Mouse (Mus musculus) inflammation-experienced regulatory T-cells, adult 16 weeks (primary cell): ENCODE measurements around the gene Herpud1. TPM values are rescaled to one million over a fixed set of nuclear protein-coding genes. Genes with fewer than 3 reads are reported as not detected.

Experiments
- polyA plus RNA-seq: library from polyadenylated mRNA; unstranded; fragments of 100-300 nt; shearing (Covaris generic); gene quantifications from one replicate; pipeline ENCODE4 v1.2.1, GENCODE M21; 2017

The Herpud1 gene
- 161 TPM for polyA plus RNA-seq

DNA sequence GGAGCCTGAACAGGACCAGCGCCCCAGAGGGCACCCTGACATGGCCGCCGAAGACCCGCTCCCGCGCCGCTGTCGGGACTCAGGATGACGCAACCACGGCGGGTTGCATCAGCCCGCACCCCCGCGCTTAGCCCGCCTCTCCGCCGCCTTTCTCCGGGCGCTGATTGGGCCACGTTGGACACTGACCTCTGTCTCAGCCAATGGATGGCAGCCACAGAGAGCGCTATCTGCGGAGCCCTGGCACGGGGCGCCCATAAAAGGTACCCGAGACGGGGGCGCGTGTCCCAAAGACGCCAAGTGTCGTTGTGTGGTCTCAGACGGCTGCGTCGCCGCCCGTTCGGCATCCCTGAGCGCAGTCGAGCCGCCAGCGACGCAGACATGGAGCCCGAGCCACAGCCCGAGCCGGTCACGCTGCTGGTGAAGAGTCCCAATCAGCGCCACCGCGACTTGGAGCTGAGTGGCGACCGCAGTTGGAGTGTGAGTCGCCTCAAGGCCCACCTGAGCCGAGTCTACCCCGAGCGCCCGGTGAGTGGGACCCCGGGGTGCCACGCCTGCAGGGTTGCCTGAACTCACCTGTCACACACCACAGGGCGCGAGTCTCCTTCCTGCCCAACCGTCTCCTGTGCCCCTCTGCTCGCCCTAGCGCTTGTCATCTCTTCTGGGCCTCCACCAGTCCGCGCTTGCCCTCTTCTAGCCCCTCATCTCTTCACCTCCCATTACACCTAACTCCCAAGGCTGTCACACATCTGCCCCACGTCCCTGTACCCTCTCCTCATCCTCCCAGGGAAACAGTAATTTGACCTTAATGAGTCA, at the start of gene Herpud1:
Gene Herpud1, plus strand, starts transcription at position 225 of the 813 bp plus-strand sequence.

DNA sequence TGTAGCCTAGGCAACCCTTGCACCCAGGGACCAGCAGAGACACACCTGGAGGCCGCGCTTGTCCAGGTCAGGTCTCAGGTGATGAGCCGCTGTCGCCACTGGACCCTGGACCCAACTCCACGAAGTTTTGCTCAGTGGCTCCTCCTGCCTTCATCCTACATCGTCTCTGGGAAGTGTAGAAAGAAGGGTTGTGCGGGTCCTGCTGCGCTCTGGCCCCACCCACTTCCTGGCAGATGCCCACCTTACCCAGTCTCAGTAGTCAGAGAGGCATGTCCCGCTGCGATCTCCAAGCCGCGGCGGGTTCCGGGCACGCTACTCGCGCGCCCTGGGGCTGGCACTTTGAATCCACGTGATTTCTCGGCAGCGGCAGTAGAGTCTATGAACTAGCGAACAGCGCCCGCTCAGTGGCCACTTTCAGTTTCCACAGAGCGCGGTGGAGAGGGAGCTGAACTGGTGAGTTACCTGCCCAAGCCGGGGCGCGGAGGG, 47.8 kb downstream of the Herpud1 start, which contains the start of gene Nlrc5:
Gene Nlrc5, plus strand, starts transcription at position 376 of the 486 bp plus-strand sequence.

Other genes starting within 250 kb of the Herpud1 start
- gene Mt4, start 249.2 kb upstream of the Herpud1 start, polyA plus RNA-seq = not detected
- gene Mt3, start 233.8 kb upstream of the Herpud1 start, polyA plus RNA-seq = 0.96 TPM
- gene Mt2, start 213.8 kb upstream of the Herpud1 start, polyA plus RNA-seq = 2.8 TPM
- 4.8 TPM for gene Mt1, start 207.4 kb upstream of the Herpud1 start, polyA plus RNA-seq
- gene Nup93, start 171.9 kb upstream of the Herpud1 start, polyA plus RNA-seq = 52.0 TPM
- 0.17 TPM for gene Slc12a3, start 57.2 kb upstream of the Herpud1 start, polyA plus RNA-seq
- 308 TPM for gene Nlrc5, start 47.9 kb downstream of the Herpud1 start, polyA plus RNA-seq
- 0.32 TPM for gene Cpne2, start 146.6 kb downstream of the Herpud1 start, polyA plus RNA-seq
- 82.2 TPM for gene Rspry1, start 215.5 kb downstream of the Herpud1 start, polyA plus RNA-seq
- 94.1 TPM for gene Fam192a, start 215.6 kb downstream of the Herpud1 start, polyA plus RNA-seq